Mouse (Mus musculus): Measurements from ENCODE around the gene Zfp872. TPM values are rescaled to one million over a fixed set of nuclear protein-coding genes. Genes with fewer than 3 reads are reported as not detected.

The Zfp872 gene
- 0.21 TPM for polyA plus RNA-seq (2014; fragmentation: Illumina TruSeq; extraction: RNeasy Lipid Tissue Mini Kit (QIAGEN cat#74804); ENCODE audit: low read depth, low replicate concordance)

DNA sequence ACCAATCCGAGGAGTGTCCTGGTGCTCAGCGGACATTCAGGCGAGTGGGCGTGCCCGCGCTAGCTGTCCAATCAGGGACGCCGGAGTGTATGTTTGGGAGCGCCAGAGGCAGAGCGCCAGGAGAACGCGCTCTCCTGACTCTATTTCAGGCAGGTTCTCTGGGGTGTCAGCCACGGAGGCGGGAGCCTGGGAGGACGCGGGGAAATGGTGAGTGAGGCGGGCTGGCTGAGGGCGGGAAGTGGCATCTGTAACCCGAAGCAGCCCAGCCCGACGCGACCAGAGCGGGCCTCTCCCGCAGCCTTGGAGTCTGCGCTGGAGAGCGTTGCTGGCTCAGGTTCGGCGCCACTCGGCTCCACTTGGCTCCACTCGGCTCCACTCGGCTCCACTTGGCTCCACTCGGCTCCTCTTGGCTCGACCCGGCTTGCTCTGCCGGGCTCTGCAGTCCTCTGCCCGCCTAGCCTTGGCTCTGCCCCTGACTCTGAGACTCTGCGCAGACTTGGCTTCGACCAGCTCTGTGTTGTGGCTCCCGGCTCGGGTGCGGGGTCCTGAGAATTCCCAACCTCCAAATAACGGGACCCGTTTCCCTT lies at the start of gene Zfp872:
Gene Zfp872 (plus strand): TSS at position 66 of the 587 bp plus-strand sequence.

DNA sequence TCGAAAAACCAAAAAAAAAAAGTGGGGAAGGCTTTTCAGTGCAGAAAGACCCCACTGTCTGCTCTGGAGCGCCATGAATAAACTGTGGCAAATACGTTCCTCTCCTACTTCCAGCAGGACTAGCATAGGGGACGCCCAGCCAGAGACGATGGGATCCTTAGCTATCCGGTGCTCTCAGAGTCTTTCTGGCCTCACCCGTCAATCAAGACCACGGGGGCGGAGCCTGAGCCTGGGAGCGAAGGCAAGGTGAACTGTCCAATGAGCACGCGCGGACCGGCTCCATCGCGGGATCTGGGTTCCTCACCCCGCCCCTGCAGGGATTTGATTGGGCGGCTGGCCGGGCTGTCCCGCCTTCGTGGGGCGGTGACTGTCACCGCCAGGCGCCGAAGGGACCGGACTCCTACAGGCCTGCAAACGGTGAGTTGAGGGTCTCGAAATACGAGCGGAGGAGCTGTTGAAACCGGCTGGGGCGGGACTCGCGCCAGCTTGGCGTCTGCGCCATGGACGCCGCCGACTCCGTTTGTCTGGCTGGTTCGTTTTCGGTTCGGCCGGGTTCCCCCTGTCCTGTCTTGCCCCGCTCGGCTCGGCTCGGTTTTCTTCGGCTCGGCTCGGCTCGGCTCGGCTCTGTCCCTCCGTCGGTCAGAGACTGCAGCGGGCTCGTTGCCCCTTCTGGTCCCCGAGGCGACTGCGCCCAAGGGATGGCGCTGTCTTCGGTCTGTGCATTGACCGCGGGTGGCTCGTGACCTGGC lies 31.2 kb upstream of the Zfp872 start, which contains the start of gene Pigyl:
Gene Pigyl (plus strand): TSS at position 350 of the 749 bp plus-strand sequence.

DNA sequence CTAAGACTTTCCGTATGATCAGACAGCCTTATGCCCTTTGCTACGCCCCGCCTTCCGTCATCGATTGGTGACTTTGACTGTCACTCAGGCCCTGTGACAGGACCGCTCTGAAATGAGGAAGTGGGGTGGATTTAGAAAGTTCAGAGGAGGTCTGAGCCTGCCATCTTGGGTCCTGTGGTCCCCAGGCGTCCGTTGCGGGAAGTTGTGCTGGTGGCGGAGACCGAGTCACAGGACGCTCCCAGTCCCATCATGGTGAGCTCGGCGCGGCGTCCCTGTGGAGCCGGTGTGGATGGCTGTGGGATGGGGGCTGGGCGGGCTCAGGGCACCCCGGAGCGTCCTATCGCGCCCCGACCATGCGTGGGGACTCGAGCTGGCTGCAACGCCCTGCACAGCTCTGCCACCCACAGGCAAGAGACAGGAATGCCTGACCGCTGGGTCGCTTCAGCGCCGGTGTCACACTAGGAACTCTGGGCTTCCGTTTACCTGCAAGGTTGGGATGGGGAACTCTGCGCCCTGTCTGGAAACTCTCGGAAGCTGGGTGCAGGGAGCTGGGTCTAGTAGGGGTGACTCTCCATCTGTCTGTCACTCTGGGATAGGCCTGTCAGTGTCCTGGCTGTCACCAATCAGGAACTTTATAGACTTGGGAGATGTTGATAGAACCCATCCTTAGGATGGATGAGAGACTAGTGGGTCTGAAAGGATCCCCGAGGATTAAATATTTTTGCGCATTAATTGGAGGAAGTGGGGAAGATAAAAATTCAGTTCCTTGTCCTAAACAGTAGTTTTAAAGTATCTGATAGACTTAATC lies 37.9 kb downstream of the Zfp872 start, which contains the start of gene Zfp809:
Gene Zfp809 (plus strand): TSS at position 134 of the 808 bp plus-strand sequence.

Other genes with a start within 250 kb of the Zfp872 start
- 3.7 TPM for gene Swsap1, start 232.3 kb upstream of the Zfp872 start, polyA plus RNA-seq (2014; fragmentation: Illumina TruSeq; extraction: RNeasy Lipid Tissue Mini Kit (QIAGEN cat#74804); ENCODE audit: low read depth, low replicate concordance)
- gene Epor, start 224.6 kb upstream of the Zfp872 start, polyA plus RNA-seq (2014; fragmentation: Illumina TruSeq; extraction: RNeasy Lipid Tissue Mini Kit (QIAGEN cat#74804); ENCODE audit: low read depth, low replicate concordance), result not detected
- 3.0 TPM for gene Rgl3, start 198.6 kb upstream of the Zfp872 start, polyA plus RNA-seq (2014; fragmentation: Illumina TruSeq; extraction: RNeasy Lipid Tissue Mini Kit (QIAGEN cat#74804); ENCODE audit: low read depth, low replicate concordance)
- not detected for gene Ccdc151, start 185.5 kb upstream of the Zfp872 start, polyA plus RNA-seq (2014; fragmentation: Illumina TruSeq; extraction: RNeasy Lipid Tissue Mini Kit (QIAGEN cat#74804); ENCODE audit: low read depth, low replicate concordance)
- gene Prkcsh, start 185.3 kb upstream of the Zfp872 start, polyA plus RNA-seq (2014; fragmentation: Illumina TruSeq; extraction: RNeasy Lipid Tissue Mini Kit (QIAGEN cat#74804); ENCODE audit: low read depth, low replicate concordance), result 9.6 TPM
- not detected for gene Elavl3, start 136.1 kb upstream of the Zfp872 start, polyA plus RNA-seq (2014; fragmentation: Illumina TruSeq; extraction: RNeasy Lipid Tissue Mini Kit (QIAGEN cat#74804); ENCODE audit: low read depth, low replicate concordance)
- gene Gm49318, start 116.8 kb upstream of the Zfp872 start, polyA plus RNA-seq (2014; fragmentation: Illumina TruSeq; extraction: RNeasy Lipid Tissue Mini Kit (QIAGEN cat#74804); ENCODE audit: low read depth, low replicate concordance), result not detected
- 0.16 TPM for gene Zfp653, start 116.7 kb upstream of the Zfp872 start, polyA plus RNA-seq (2014; fragmentation: Illumina TruSeq; extraction: RNeasy Lipid Tissue Mini Kit (QIAGEN cat#74804); ENCODE audit: low read depth, low replicate concordance)
- 8.2 TPM for gene Ecsit, start 102.7 kb upstream of the Zfp872 start, polyA plus RNA-seq (2014; fragmentation: Illumina TruSeq; extraction: RNeasy Lipid Tissue Mini Kit (QIAGEN cat#74804); ENCODE audit: low read depth, low replicate concordance)
- 0.50 TPM for gene Cnn1, start 88.9 kb upstream of the Zfp872 start, polyA plus RNA-seq (2014; fragmentation: Illumina TruSeq; extraction: RNeasy Lipid Tissue Mini Kit (QIAGEN cat#74804); ENCODE audit: low read depth, low replicate concordance)
- gene Elof1, start 70.9 kb upstream of the Zfp872 start, polyA plus RNA-seq (2014; fragmentation: Illumina TruSeq; extraction: RNeasy Lipid Tissue Mini Kit (QIAGEN cat#74804); ENCODE audit: low read depth, low replicate concordance), result 9.1 TPM
- gene Acp5, start 52.4 kb upstream of the Zfp872 start, polyA plus RNA-seq (2014; fragmentation: Illumina TruSeq; extraction: RNeasy Lipid Tissue Mini Kit (QIAGEN cat#74804); ENCODE audit: low read depth, low replicate concordance), result 14.5 TPM
- gene Pigyl, start 31.2 kb upstream of the Zfp872 start, polyA plus RNA-seq (2014; fragmentation: Illumina TruSeq; extraction: RNeasy Lipid Tissue Mini Kit (QIAGEN cat#74804); ENCODE audit: low read depth, low replicate concordance), result 5.8 TPM
- gene Zfp809, start 37.6 kb downstream of the Zfp872 start, polyA plus RNA-seq (2014; fragmentation: Illumina TruSeq; extraction: RNeasy Lipid Tissue Mini Kit (QIAGEN cat#74804); ENCODE audit: low read depth, low replicate concordance), result 34.5 TPM
- gene Zfp599, start 71.8 kb downstream of the Zfp872 start, polyA plus RNA-seq (2014; fragmentation: Illumina TruSeq; extraction: RNeasy Lipid Tissue Mini Kit (QIAGEN cat#74804); ENCODE audit: low read depth, low replicate concordance), result 0.29 TPM
- 9.0 TPM for gene Zfp810, start 119.6 kb downstream of the Zfp872 start, polyA plus RNA-seq (2014; fragmentation: Illumina TruSeq; extraction: RNeasy Lipid Tissue Mini Kit (QIAGEN cat#74804); ENCODE audit: low read depth, low replicate concordance)
- gene Anln, start 201.1 kb downstream of the Zfp872 start, polyA plus RNA-seq (2014; fragmentation: Illumina TruSeq; extraction: RNeasy Lipid Tissue Mini Kit (QIAGEN cat#74804); ENCODE audit: low read depth, low replicate concordance), result 0.77 TPM
- gene 9530077C05Rik, start 223.4 kb downstream of the Zfp872 start, polyA plus RNA-seq (2014; fragmentation: Illumina TruSeq; extraction: RNeasy Lipid Tissue Mini Kit (QIAGEN cat#74804); ENCODE audit: low read depth, low replicate concordance), result not detected

Data from liver, adult 10 weeks (tissue).